In the genomic region with DNA sequence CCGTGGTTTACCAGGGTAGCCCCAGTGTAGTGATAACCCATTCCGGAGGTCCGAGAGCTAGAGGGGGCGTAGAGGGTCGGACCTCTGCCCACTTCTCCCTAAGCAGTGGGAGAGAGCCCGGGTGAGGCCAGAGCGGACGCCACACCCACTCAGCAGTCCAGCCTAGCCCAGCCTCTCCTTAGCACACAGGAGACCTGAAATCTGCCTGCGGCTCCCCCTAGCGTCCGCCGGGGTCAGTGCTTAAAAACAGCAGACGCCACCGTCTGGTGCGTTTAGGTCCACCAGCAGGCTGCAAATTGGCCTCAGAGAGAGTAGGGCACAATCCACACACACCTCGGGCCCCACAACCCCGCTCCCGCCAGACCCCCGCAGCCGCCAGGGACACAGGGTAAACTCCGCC, we compare ENCODE assay signal across 7 mouse cellular contexts. TPM values are rescaled to one million over a fixed set of nuclear protein-coding genes. Genes with fewer than 3 reads are reported as not detected.
DNase-seq lines count a peak whose midpoint lies in the region; ATAC-seq lines count a peak whose summit lies in the region.

No protein-coding gene starts in this region.

- peak; percentile 92 for DNase-seq in adrenal gland, postnatal 25 days
- DNase-seq in embryonic facial prominence, embryonic 11.5 days (ENCODE audit: low spot score) = peak; percentile 93
- peak; percentile 93 to 95 for DNase-seq in heart, adult 18-20 months
- DNase-seq in kidney, adult 18-20 months = peak; percentile 92
- peak; percentile 58 to 76 for DNase-seq in spleen, adult 18-20 months

- H3K9me3 ChIP-seq in embryonic facial prominence, embryonic 11.5 days (replicated peaks; ENCODE audit: control insufficient read depth, low read length) = no peaks in the 10 kb centered on the region
- no peaks in the 10 kb centered on the region for H3K9me3 ChIP-seq in limb, embryonic 12.5 days
- no peaks in the 10 kb centered on the region for H3K9me3 ChIP-seq in midbrain, embryonic 15.5 days

- H3K4me2 ChIP-seq in embryonic facial prominence, embryonic 11.5 days (ENCODE audit: low read depth, low read length) = peak overlapping the region; percentile 55
- H3K4me2 ChIP-seq in limb, embryonic 12.5 days = peak overlapping the region; percentile 62
- H3K4me2 ChIP-seq in midbrain, embryonic 15.5 days = peak overlapping the region; percentile 52

- H3K4me3 ChIP-seq in embryonic facial prominence, embryonic 11.5 days (ENCODE audit: low read depth, low read length) = peak overlapping the region; percentile 26; the same call in 1 of the 2 replicates
- peak overlapping the region; percentile 38 for H3K4me3 ChIP-seq in limb, embryonic 12.5 days (replicated peaks)
- peak overlapping the region; percentile 33 for H3K4me3 ChIP-seq in midbrain, embryonic 15.5 days

- no peaks in the 10 kb centered on the region for H3K27me3 ChIP-seq in embryonic facial prominence, embryonic 11.5 days (ENCODE audit: control insufficient read depth, insufficient read depth, low read length)
- peaks cover 67% of the 10 kb centered on the region for H3K27me3 ChIP-seq in limb, embryonic 12.5 days
- 0 out of 2 replicates have a peak, but pooled peaks cover 2% of the 10 kb centered on the region for H3K27me3 ChIP-seq in midbrain, embryonic 15.5 days (replicated peaks)

- peak; percentile 73 for ATAC-seq in embryonic facial prominence, embryonic 11.5 days (replicated peaks; ENCODE audit: insufficient number of reproducible peaks, low FRiP score, low TSS enrichment, low read depth)
- ATAC-seq in limb, embryonic 12.5 days (ENCODE audit: insufficient number of reproducible peaks, insufficient read depth, low FRiP score, low TSS enrichment, low read depth) = peak; percentile 78
- ATAC-seq in midbrain, embryonic 15.5 days (replicated peaks) = peak; percentile 67

- 0 out of 2 replicates have a peak overlapping the region, but pooled peaks have one; percentile 10 for H3K9ac ChIP-seq in embryonic facial prominence, embryonic 11.5 days (replicated peaks; ENCODE audit: low read length)
- H3K9ac ChIP-seq in limb, embryonic 12.5 days (replicated peaks) = no peak overlapping the region
- peak overlapping the region; percentile 34 for H3K9ac ChIP-seq in midbrain, embryonic 15.5 days

- no peaks in the 10 kb centered on the region for H3K36me3 ChIP-seq in embryonic facial prominence, embryonic 11.5 days (replicated peaks; ENCODE audit: control insufficient read depth, insufficient read depth, low read depth, low read length)
- H3K36me3 ChIP-seq in limb, embryonic 12.5 days = no peaks in the 10 kb centered on the region
- H3K36me3 ChIP-seq in midbrain, embryonic 15.5 days (replicated peaks) = no peaks in the 10 kb centered on the region

- H3K4me1 ChIP-seq in embryonic facial prominence, embryonic 11.5 days (ENCODE audit: control insufficient read depth, insufficient read depth, low read length) = peaks cover 6% of the 10 kb centered on the region
- H3K4me1 ChIP-seq in limb, embryonic 12.5 days (replicated peaks) = peaks cover 37% of the 10 kb centered on the region
- peaks cover 35% of the 10 kb centered on the region for H3K4me1 ChIP-seq in midbrain, embryonic 15.5 days

- under 1% methylated on average over 20 of the region's 21 CpGs for WGBS in embryonic facial prominence, embryonic 11.5 days
- WGBS in limb, embryonic 12.5 days = 2% methylated on average over 21 of the region's 21 CpGs
- under 1% methylated on average over 21 of the region's 21 CpGs for whole genome bisulfite sequencing in midbrain, embryonic 15.5 days

- H3K27ac ChIP-seq in embryonic facial prominence, embryonic 11.5 days (replicated peaks; ENCODE audit: low read depth, low read length) = no peak overlapping the region
- peak overlapping the region; percentile 78 for H3K27ac ChIP-seq in limb, embryonic 12.5 days
- H3K27ac ChIP-seq in midbrain, embryonic 15.5 days = no peak overlapping the region

RNA-seq across cellular contexts. Expression of gene Exoc3l4, which starts 3.5 kb away (rescaled TPM):
- 4.4 and 5.7 TPM in 2 replicates for total RNA-seq in adrenal gland, postnatal 25 days (2021)
- 6.3 and 7.3 TPM in 2 replicates for polyA plus RNA-seq in embryonic facial prominence, embryonic 11.5 days (2014; fragmentation: Nextera tagmentation; extraction: Ambion mirVana)
- total RNA-seq in heart, adult 18-20 months (2021) = 1 to 10 TPM; 3.2 to 4.1 TPM
- 5.6 and 7.1 TPM in 2 replicates for polyA plus RNA-seq in limb, embryonic 12.5 days (2016; fragmentation: Nextera tagmentation; extraction: Ambion mirVana)
- polyA plus RNA-seq in midbrain, embryonic 15.5 days (2015; fragmentation: Nextera tagmentation; extraction: Ambion mirVana) = 1.9 and 2.8 TPM in 2 replicates

RNA-seq across cellular contexts. Expression of gene Lbhd2, which starts 6.7 kb away (rescaled TPM):
- total RNA-seq in adrenal gland, postnatal 25 days (2021) = 0.85 TPM in 1 of 2 replicates, not detected in the other
- 0.45 TPM in 1 of 2 replicates, not detected in the other for polyA plus RNA-seq in embryonic facial prominence, embryonic 11.5 days (2014; fragmentation: Nextera tagmentation; extraction: Ambion mirVana)
- not detected for total RNA-seq in heart, adult 18-20 months (2021)
- polyA plus RNA-seq in limb, embryonic 12.5 days (2016; fragmentation: Nextera tagmentation; extraction: Ambion mirVana) = 4.4 and 6.7 TPM in 2 replicates
- 3.2 and 3.5 TPM in 2 replicates for polyA plus RNA-seq in midbrain, embryonic 15.5 days (2015; fragmentation: Nextera tagmentation; extraction: Ambion mirVana)

RNA-seq across cellular contexts. Expression of gene Tnfaip2, which starts 29.0 kb away (rescaled TPM):
- total RNA-seq in adrenal gland, postnatal 25 days (2021) = 7.2 and 15.0 TPM in 2 replicates
- polyA plus RNA-seq in embryonic facial prominence, embryonic 11.5 days (2014; fragmentation: Nextera tagmentation; extraction: Ambion mirVana) = 4.6 and 4.8 TPM in 2 replicates
- total RNA-seq in heart, adult 18-20 months (2021) = 10 to 100 TPM; 45.1 to 52.6 TPM
- polyA plus RNA-seq in limb, embryonic 12.5 days (2016; fragmentation: Nextera tagmentation; extraction: Ambion mirVana) = 4.1 and 5.3 TPM in 2 replicates
- 0.38 and 1.3 TPM in 2 replicates for polyA plus RNA-seq in midbrain, embryonic 15.5 days (2015; fragmentation: Nextera tagmentation; extraction: Ambion mirVana)

RNA-seq across cellular contexts. Expression of gene Cdc42bpb, which starts 35.8 kb away (rescaled TPM):
- total RNA-seq in adrenal gland, postnatal 25 days (2021) = 123 and 157 TPM in 2 replicates
- polyA plus RNA-seq in embryonic facial prominence, embryonic 11.5 days (2014; fragmentation: Nextera tagmentation; extraction: Ambion mirVana) = 19.9 and 24.5 TPM in 2 replicates
- 10 to 100 TPM; 52.7 to 57.6 TPM for total RNA-seq in heart, adult 18-20 months (2021)
- polyA plus RNA-seq in limb, embryonic 12.5 days (2016; fragmentation: Nextera tagmentation; extraction: Ambion mirVana) = 25.6 and 32.1 TPM in 2 replicates
- polyA plus RNA-seq in midbrain, embryonic 15.5 days (2015; fragmentation: Nextera tagmentation; extraction: Ambion mirVana) = 44.7 and 44.9 TPM in 2 replicates
